Mouse (Mus musculus): ENCODE data around the gene Cep128.

The Cep128 gene

DNA sequence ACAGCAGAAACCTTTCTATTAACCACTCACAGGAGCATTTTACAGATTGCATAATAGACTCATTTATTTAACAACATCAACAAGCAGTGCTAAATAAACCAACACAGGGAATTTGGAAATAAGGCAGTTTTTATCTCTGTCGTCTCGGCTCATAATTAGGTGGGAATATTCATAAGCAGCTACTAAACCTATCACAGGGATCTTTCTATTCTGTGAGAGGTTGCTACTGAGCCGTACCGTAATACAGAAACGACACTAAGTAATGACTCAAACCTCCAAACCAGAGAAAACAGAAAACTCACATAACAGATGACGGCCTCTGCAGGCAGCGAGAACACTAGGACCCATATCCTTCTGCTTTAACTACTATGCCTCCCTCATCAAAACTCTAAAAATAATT, 163.6 kb downstream of the Cep128 start:
- in situ Hi-C loops (cut with MboI; ENCODE audit: low pct_unique_long_range_greater_than_20kb in 1 of 2, low sequenced_read_pairs in 2 of 2, unreplicated experiment in 1 of 2) = no loop called here

DNA sequence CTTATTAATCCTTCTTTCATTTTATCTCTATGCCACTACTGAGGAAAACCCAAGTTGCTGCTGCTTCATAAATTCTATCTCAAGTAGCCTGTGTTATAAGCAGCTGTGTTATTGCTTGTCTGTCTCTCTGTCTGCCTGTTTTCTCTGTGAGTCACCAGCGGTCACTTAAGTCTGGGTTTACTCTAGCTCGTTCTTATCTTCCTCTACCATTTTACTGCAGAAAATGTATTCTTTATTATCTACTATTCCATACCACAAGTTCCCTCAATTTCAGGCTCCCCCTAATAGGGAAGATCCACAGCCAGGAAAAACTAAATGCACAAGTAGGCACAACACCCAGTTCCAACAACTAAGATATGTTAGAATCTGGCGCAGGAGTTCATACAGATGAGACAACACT, 178.7 kb downstream of the Cep128 start:
- in situ Hi-C loops (cut with MboI; ENCODE audit: low pct_unique_long_range_greater_than_20kb in 1 of 2, low sequenced_read_pairs in 2 of 2, unreplicated experiment in 1 of 2) = no loop called here

GRCm38 (mm10) chr12:91204330-91204729, 179.9 kb downstream of the Cep128 start:
- in situ Hi-C loops (cut with MboI; ENCODE audit: low pct_unique_long_range_greater_than_20kb in 1 of 2, low sequenced_read_pairs in 2 of 2, unreplicated experiment in 1 of 2) = no loop called here

GRCm38 (mm10) chr12:91202496-91202895, 181.7 kb downstream of the Cep128 start:
- in situ Hi-C loops (cut with MboI; ENCODE audit: low pct_unique_long_range_greater_than_20kb in 1 of 2, low sequenced_read_pairs in 2 of 2, unreplicated experiment in 1 of 2) = no loop called here

DNA sequence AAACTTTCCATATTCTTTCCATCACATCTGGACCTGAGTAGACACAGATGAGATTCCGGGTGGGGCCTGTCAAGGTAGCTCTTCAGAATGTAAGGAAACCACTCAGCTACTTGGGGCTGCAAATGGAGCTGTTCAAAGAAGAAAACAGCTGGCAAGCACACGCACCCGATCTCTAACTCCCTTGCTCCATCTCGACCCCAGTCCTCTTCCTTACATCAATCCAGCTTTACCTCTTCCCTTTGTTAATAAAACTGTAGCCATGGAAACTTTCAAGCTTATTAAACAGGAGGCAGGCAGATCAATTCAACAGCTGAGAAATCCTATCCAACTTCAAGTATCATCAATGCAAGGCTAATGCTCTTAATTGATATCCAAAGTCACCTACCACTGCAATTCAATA, 195.1 kb downstream of the Cep128 start:
- in situ Hi-C loops (cut with MboI; ENCODE audit: low pct_unique_long_range_greater_than_20kb in 1 of 2, low sequenced_read_pairs in 2 of 2, unreplicated experiment in 1 of 2) = no loop called here

- in situ Hi-C loops (cut with MboI; ENCODE audit: low pct_unique_long_range_greater_than_20kb in 1 of 2, low sequenced_read_pairs in 2 of 2, unreplicated experiment in 1 of 2) = no loop called here
Observed at GRCm38 (mm10) chr12:91185564-91185963, 198.6 kb downstream of the Cep128 start.

- in situ Hi-C loops (cut with MboI; ENCODE audit: low pct_unique_long_range_greater_than_20kb in 1 of 2, low sequenced_read_pairs in 2 of 2, unreplicated experiment in 1 of 2) = no loop called here
Observed at GRCm38 (mm10) chr12:91184616-91185015, 199.6 kb downstream of the Cep128 start.

DNA sequence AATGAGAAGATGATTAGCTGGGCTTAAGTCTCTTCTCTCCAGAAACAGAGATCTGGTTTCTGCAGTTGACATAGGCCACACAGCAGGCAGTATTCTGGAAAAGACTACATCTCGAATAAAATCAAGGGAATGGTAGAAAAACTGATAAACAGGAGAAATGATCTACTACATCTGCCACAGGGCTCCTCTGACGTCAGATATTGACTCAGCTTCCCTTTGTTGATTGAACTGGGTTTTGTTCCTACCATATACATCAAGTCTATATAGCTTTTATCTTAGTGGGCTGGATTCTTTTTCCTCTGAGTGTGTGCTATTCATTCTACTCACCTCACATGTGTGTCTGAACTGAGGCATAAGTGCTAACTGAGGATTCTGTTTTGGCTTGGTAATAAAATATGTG, 200.3 kb downstream of the Cep128 start:
- in situ Hi-C loops (cut with MboI; ENCODE audit: low pct_unique_long_range_greater_than_20kb in 1 of 2, low sequenced_read_pairs in 2 of 2, unreplicated experiment in 1 of 2) = no loop called here

DNA sequence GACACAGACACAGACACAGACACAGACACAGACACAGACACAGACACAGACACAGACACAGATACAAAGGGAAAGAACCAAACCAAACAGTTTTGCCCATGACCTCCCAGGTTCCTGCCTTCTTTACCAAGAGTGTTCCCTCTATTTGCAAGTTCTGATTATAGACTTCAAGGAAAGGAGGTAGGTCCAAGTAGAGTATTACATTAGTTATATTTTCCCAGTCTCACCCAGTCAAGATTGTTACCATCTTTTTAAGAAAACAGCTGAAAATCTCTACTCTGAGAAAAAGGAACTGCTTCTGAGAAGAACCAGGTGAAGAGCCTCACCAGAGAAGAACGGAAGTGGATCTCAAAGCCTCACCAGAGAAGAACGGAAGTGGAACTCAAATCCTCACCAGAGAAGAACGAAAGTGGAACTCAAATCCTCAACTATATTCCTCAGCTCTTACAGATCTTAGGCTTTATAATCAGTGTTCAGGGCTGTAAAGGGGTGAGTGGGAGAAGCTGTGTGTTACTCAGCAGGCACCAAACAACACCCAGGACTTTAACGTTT, 200.8 kb downstream of the Cep128 start:
- in situ Hi-C loops (cut with MboI; ENCODE audit: low pct_unique_long_range_greater_than_20kb in 1 of 2, low sequenced_read_pairs in 2 of 2, unreplicated experiment in 1 of 2) = no loop called here

DNA sequence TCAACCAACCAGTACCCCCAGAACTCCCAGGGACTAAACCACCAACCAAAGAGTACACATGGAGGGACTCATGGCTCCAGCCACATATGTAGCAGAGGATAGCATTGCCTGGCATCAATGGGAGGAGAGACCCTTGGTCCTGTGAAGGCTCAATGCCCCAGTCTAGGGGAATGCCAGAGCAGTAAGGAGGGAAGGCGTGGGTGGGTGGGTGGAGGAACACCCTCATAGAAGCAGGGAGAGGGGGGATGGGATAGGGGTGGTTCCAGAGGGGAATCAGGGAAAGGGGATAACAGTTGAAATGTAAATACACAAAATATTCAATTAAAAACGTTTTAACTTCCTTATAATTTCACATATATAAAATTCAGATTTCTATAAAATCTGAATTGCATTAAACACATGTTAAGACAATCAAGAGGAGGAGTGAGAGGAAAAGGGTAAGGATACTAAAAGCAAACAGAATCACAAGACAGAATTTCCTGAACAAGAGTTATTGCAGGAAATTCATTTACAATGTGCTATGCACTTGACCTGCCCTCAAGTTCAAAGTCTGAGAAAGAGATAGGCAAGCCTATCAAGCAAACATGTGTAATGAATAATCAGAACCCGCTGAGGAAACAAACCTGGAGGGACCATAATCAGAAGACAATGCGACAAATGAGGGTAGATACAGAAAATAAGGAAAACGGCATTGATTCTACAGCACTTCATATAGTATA, 207.2 kb downstream of the Cep128 start:
- in situ Hi-C loops (cut with MboI; ENCODE audit: low pct_unique_long_range_greater_than_20kb in 1 of 2, low sequenced_read_pairs in 2 of 2, unreplicated experiment in 1 of 2) = no loop called here

DNA sequence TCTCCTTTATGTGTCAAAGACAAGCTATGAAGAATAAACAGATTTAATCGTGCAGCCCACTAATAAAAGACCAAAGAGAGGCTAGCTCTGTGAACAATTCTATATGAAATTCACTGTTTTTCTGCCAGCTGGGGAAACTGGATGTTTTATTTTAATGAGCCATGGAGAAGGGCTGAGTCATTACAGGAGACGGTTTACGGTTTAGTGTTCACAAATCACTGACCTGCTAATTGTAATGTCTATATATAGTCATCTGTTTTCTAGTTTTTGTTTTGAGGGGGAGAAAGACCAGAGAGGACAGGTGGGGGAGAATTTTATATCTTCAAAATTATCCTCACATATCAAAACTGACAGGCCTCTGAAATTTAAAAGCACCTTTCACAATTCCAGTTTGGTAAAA, 212.6 kb downstream of the Cep128 start:
- in situ Hi-C loops (cut with MboI; ENCODE audit: low pct_unique_long_range_greater_than_20kb in 1 of 2, low sequenced_read_pairs in 2 of 2, unreplicated experiment in 1 of 2) = no loop called here

GRCm38 (mm10) chr12:91161015-91161730, 223.0 kb downstream of the Cep128 start:
- in situ Hi-C loops (cut with MboI; ENCODE audit: low pct_unique_long_range_greater_than_20kb in 1 of 2, low sequenced_read_pairs in 2 of 2, unreplicated experiment in 1 of 2) = no loop called here

GRCm38 (mm10) chr12:91158481-91158880, 225.7 kb downstream of the Cep128 start:
- in situ Hi-C loops (cut with MboI; ENCODE audit: low pct_unique_long_range_greater_than_20kb in 1 of 2, low sequenced_read_pairs in 2 of 2, unreplicated experiment in 1 of 2) = no loop called here

DNA sequence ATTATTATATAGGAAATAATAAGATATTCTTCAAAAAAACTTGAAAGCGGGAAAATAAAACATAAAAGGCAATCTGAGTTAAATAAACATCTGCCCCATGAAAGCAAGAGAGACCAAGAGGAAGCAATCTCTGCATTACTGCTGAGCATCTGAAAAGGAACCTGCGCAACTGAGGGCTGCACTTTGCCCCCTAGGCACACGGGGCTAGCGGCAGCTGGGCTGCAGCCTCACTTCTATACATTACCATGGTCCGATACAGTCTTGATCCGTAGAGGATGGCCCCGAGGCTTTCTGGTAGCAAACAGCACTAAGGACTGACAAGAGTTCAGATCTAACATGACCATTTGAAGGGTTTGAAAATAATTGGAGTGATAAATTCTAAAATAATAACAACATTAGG, 230.2 kb downstream of the Cep128 start:
- in situ Hi-C loops (cut with MboI; ENCODE audit: low pct_unique_long_range_greater_than_20kb in 1 of 2, low sequenced_read_pairs in 2 of 2, unreplicated experiment in 1 of 2) = no loop called here

- in situ Hi-C loops (cut with MboI; ENCODE audit: low pct_unique_long_range_greater_than_20kb in 1 of 2, low sequenced_read_pairs in 2 of 2, unreplicated experiment in 1 of 2) = no loop called here
Observed at GRCm38 (mm10) chr12:91149152-91149551, 235.1 kb downstream of the Cep128 start.

DNA sequence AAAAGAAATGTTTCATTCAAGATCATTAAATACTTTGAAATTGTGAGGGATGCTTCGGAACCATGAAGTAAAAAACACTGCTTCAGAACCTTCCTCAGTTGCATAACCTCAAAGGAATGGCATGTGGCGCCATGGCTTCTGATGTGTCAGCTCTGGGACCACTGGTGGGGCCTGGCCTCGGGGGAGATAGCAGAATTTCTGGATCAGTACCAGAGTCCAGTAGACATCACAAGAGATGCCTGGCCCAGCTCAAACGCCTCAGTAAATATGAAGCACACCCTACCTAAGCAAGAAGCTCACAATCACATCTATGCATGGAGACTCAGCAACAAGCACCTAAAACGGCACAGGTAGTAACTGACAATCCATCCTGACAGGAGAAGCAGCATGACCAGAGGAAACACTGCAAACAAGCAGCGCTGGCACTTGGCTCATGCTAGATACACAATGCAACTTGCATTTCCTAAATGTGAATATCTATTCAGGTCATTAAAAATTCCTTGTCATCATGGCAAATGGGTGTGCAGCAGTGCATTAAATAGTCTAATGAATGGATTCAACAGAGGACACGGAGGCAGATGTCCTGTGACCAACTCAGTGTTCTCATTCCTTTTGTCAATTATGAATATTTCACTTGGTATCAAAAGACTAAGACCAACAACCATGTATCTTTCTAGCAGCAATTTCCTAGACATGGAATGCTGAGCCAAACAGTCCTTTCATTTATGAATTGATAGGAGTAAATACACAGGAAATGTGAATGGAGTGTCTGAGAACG, 249.3 kb downstream of the Cep128 start:
- in situ Hi-C loops (cut with MboI; ENCODE audit: low pct_unique_long_range_greater_than_20kb in 1 of 2, low sequenced_read_pairs in 2 of 2, unreplicated experiment in 1 of 2) = no loop called here

GRCm38 (mm10) chr12:91115054-91115453, 269.2 kb downstream of the Cep128 start:
- in situ Hi-C loops (cut with MboI; ENCODE audit: low pct_unique_long_range_greater_than_20kb in 1 of 2, low sequenced_read_pairs in 2 of 2, unreplicated experiment in 1 of 2) = no loop called here

DNA sequence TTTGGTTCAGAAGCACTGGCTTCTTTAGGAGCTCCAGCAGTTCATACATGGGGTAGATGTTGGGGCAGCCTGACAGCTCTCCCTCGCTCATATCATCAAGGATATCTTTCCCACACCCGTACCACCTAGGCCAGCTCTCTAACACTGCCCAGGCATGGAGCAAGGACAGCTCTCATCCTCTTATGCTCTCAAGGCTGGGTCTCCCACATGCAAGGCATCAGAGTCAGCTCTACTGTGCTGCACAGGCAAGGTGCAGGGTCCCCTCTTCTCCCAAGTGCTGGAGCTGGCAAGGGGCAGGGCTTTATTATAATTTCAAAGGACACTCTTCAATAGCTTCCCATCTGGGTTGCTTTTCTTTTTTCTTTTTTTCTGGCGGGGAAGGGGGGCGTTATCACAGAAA, 280.9 kb downstream of the Cep128 start:
- in situ Hi-C loops (cut with MboI; ENCODE audit: low pct_unique_long_range_greater_than_20kb in 1 of 2, low sequenced_read_pairs in 2 of 2, unreplicated experiment in 1 of 2) = no loop called here

- in situ Hi-C loops (cut with MboI; ENCODE audit: low pct_unique_long_range_greater_than_20kb in 1 of 2, low sequenced_read_pairs in 2 of 2, unreplicated experiment in 1 of 2) = no loop called here
Observed at GRCm38 (mm10) chr12:91097869-91098268, 286.3 kb downstream of the Cep128 start.
